Mouse (Mus musculus) cerebellum, postnatal 25 days (tissue): ENCODE results near the gene Npepps.

Source experiments
- DNase-seq, 2 experiments: peaks; one replicate each; pipeline ENCODE4 v3.0.0; 2021; ENCODE audit warnings: mixed read lengths in 2 of 2

Npepps gene

DNA sequence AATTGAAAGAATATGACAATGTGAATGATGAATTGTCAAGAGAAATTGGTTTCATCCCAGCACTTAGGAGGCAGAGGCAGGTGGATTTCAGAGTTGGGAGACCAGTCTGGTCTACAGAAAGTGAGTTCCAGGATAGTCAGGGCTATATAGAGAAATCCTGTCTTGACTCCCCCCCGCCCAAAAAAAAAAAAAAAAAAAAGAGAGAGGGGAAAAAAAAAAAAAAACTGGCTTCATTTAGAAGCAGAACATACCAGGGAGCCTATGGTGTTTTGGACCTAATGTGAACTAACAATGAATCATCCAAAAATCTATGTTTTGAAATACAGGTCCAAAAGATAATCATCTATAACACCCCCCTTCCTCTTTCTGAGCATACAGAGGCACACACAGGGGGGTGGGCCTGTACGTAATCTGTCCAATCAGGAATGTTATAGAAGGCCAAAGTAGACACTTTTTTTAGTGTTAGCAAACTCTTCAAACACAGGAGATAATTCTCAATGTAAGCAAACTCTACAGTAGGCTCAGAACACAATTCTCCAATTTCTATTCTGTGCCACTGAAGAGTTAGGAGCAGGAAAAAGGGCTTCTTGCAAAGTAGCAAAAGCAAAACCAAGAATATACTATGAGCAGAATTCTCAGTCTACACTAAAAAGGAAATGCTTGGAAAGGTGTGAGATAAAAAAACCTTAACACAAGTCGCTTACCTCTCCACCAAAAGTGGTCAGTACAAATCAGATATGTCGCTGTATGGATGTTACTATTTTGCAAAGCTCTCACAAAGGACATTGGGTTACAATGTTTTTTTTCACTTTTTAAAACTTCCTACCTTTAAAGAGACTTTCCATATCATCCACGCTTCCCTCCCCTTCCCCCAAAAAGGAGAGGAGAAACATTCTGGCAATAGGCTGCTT, 94.5 kb downstream of the Npepps start:
- DNase-seq: no peak

DNA sequence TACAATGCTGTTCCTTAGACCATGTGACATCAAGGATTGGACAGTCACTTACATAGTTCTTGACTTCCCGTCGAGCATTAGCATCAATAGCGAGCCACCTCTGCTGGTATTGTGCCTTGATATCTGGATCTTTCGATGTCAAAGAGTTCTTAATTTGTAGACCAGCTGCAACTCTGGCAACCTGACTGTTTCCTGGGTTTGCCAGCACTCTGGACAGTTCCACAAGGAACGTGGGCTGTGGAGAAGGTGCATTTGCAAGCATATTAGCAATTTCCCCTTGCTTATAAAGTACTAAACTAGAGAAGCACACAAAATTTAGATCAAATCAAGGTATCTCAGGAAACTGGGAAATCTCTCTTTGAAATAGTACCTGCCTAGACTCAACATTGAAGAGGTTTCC, 95.6 kb downstream of the Npepps start:
- no peak for DNase-seq

DNA sequence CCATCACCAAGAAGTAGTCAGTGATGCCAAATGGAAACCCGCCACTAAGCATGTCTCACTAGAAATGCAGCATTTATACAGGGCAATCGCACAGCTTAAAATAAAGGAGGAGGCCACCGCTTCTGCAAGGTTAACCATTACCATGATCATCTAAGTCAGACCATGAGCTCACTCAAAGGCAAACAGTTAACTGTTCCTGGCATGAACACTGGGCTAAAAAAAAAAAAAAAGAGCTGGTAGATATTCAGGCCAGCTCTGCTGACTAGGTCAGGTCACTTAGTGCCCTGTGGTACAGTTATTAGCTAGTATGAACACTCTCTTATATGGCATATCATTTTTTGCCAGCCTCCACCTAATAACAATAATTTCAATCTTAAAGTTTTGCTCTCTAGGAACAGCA, 98.0 kb downstream of the Npepps start:
- DNase-seq: no peak

DNA sequence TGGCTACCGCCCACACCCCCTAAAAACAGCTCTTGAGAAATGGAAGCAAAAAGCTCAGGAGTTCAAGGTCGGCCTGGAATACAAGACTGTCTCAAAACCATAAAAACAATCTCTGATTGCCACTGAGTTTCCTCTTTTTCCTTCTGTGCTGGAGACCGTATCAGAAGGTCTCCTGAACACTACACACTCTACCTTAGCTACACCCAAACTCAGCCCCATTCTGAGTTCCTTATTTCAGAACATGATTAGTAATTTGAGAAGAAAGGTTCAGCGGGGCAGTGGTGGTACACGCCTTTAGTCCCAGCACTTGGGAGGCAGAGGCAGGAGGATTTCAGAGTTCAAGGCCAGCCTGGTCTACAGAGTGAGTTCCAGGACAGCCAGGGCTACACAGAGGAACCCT, 99.4 kb downstream of the Npepps start:
- DNase-seq: no peak

DNA sequence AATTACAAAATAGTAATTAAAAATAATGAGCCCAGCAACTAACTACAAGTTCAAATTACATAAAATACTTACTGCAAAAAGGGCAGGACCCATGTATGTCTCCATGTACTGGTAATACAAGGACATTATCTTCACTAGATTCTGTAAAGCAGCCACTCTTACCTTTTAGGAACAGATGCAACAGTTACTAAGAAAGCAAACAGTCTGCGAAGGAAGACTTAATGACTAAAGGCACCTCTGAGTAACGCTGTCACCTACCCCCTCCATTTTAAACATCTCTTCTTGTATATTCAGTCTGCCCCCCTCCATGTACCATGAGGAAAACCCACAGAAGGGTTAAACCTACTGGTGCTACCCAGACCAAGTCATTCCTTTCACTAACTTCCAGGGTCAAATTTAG, 102.2 kb downstream of the Npepps start:
- no peak for DNase-seq

DNA sequence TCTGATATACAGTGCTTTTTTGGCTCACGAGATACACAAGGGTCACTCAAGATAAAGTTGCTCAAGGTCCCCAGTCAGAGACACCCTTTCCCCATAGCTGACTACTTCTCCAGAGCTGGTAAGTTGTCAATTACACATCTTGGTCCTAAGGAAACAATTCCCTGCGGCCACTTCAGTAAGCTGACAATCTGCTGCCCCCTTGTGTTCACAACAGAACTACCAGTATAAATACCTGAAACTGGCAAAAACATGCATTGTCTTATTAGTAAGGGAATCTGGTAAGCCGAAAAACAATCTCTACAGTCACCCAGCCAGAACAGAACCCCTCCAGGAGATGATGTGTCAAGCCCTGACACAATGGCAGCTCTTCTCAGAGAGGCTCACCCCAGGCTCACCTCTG, 103.6 kb downstream of the Npepps start:
- peak; percentile 34 to 73 for DNase-seq

DNA sequence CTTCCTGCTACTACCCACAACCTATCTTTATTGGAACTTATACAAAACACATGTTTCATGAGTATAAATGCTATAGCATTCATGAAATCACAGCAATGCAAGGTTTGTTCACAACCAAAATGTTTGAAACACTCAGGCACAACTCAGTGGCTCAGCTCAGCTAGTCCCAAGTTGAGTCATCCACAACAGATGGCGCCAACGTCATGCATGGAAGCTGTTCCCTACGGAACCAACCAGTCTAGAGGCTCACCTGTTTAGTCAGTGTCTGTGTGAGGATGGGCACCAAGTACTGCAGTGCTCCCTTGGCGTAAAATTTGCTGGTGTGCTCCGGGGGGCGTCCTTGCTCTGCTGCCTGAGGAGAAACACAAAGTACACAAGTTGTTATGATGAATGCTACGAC, 104.9 kb downstream of the Npepps start:
- DNase-seq: peak; percentile 49 to 66

DNA sequence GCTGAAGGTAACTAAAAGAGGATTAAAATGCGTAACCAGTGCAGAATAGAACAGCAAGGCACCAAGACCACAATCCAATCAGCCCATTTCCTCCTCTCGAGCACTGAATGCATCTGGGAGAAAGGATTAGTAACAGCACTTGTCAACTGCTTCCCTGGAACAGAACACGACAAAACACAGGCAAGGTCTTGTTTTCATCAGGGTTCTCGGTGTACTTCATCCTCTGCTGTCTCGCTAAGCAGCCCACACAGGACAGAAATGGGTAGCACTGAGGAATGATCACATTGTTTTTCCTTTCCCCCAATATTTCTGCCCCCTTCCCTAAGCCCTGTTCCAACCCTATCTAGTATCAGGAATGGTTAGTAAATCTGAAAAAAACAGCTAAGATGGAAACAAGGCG, 120.1 kb downstream of the Npepps start:
- DNase-seq: no peak

DNA sequence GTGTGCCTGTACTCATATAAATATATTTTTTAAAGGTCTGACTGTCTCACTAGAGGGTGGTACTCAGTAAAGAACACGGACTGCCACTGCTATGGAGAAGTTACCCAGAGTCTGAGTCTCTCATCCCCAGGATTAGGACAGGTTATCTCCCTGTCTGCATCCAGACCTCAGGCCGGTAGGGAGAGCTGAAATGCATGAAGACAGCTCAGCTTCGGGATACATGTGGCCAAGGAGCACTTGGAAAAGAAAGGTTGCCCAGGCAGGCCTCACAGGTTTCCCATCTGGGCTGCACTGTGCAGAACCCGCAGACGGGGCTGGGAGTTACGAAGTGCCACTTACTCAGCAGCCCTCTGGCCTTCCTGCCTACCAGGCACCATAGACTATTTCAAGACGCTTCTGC, 123.4 kb downstream of the Npepps start:
- no peak for DNase-seq
